Mouse (Mus musculus): Measurements from ENCODE around the gene Ankrd35.
"Not testable (repeated sequence)": the region's sequence is repeated elsewhere in the genome, so short reads cannot be mapped to it uniquely, and the experiment has no call there.

The Ankrd35 gene

DNA sequence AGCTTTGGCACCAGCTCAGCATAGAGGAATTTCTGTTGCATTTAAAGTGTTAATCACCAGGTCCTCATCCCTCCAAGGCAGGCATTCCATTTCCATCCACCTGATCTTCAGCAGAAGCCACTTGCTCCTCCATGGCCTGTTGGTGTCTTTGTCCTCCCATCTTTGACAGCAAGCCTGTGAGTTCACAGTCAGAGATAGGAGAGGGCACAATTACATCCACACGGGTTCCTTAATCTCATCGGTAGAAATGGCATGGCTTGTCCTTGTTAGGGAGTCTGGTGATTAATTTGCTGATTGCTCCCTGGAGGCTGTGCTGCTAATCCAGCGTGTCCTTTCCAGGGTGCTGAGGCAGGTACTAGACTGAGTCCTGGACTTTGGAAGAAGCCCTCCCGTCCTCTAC, 3.6 kb downstream of the Ankrd35 start:
- DNase-seq (ENCODE audit: low spot score): no peak

GRCm38 (mm10) chr3:96674442-96674841, 4.5 kb downstream of the Ankrd35 start:
- no peak for DNase-seq (ENCODE audit: low spot score)

GRCm38 (mm10) chr3:96675171-96675570, 5.2 kb downstream of the Ankrd35 start:
- no peak for DNase-seq (ENCODE audit: low spot score)

- DNase-seq (ENCODE audit: low spot score): no peak
These were observed 5.8 kb downstream of the Ankrd35 start for GRCm38 (mm10) chr3:96675690-96676089.

- no peak for DNase-seq (ENCODE audit: low spot score)
These were observed 8.5 kb downstream of the Ankrd35 start for GRCm38 (mm10) chr3:96678456-96678855.

DNA sequence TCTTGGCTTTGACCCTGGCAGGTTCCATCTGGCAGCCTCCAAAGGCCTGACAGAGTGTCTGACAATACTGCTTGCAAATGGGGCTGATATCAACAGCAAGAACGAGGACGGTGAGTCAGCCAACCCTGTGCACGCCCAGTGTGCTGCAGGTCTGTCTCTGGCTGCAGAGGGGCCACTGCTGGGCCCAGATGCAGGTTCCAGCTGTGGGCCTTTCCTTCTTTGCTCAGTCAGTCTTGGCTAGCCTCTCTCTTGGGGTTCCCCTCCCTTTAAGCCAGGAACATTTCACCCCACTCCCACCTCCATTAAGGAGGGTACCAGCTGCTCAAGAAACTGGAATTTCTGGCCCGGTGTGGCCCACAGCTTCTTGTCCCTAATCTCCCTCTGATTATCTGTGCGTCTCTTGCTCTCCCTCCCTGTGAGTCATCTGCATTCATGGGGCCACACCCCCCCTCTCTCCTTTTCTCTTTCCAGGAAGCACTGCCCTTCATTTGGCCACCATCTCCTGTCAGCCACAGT, 9.3 kb downstream of the Ankrd35 start:
- no peak for DNase-seq (ENCODE audit: low spot score)

DNA sequence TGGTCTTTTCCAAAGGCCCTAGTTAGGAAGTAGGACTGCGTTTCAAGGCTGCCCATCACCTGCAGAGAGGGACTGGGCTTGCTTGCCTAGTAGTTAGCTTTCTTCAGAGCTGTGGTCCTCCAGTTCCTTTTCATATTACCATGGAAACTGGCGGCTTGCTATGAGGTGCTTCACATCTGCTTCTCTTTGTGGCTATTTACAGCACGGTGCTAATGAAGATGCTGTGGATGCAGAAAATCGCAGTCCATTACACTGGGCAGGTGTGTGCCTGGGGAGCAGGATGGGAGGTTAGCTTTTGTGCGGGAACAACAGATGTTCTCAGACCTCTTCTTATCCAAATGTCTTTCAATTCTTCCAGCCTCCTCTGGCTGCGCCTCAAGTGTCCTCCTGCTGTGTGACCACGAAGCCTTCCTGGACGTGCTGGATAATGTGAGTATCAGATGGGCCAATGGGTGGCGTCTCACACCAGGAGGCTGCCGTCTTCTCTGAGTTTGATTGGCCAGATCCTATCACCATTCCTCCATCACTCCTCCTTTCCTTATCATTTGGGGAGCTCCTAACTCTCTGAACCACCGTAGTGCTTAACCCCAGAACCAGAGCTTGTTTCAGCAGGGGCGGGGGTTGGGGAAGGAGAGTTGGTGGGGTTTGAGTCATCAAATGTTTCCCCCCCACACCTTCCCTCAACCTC, 10.5 kb downstream of the Ankrd35 start:
- no peak for DNase-seq (ENCODE audit: low spot score)

- no peak for DNase-seq (ENCODE audit: low spot score)
These were observed 13.6 kb downstream of the Ankrd35 start for GRCm38 (mm10) chr3:96683496-96683895.

DNA sequence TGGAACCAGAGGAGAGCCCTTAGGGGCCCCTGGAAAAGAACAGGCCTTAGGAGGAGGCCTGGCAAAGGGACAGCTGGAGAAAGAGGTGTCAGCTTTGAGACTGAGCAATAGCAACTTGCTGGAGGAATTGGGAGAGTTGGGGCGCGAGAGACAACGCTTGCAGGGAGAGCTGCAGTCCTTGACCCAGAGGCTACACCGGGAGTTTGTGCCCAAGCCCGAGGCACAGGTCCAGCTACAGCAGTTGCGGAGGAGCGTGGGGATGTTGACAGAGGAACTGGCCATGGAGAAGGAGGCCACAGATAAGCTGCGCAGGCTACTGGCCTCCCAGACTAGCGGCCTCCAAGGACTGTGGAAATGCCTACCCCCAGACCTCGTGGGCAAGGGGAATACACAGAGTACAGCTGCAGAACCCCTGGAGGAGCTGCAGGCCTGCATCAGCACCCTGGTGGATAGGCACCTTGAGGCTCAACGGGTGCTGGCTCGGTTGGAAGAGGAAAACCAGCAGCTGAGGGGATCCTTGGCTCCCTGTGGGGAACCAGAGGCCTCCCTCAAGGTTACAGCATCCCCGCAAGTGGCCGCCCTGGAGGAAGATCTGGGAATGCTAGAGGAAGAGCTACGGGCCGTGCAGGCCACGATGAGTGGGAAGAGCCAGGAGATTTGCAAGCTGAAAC, 14.4 kb downstream of the Ankrd35 start:
- DNase-seq (ENCODE audit: low spot score): peak; percentile 58

DNA sequence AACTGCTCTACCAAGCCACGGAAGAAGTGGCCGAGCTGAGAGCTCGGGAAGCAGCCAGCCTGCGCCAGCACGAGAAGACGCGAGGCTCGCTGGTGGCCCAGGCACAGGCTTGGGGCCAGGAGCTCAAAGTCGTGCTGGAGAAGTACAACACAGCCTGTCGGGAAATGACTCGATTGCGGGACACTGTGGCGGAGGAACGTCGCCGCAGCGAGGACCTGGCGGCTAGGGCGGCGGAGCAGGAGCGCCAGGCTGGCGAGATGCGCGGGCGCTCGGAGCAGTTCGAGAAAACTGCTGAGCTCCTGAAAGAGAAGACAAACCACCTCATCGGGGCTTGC, 14.9 kb downstream of the Ankrd35 start:
- DNase-seq (ENCODE audit: low spot score): no peak

DNA sequence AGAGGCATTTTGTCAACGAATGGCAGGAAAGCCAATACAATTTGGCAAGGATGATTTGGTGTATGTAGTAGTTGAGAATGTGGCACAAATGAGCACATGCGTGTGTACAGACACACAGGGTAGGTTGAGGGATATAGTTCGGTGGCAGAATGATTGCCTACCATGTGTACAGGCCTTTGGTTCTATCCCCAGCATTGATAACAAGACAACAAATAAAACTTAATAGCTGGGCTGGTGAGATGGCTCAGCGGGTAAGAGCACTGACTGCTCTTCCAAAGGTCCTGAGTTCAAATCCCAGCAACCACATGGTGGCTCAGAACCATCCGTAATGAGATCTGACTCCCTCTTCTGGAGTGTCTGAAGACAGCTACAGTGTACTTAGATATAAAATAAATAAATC, 16.1 kb downstream of the Ankrd35 start:
- DNase-seq (ENCODE audit: low spot score): not testable (repeated sequence)

DNA sequence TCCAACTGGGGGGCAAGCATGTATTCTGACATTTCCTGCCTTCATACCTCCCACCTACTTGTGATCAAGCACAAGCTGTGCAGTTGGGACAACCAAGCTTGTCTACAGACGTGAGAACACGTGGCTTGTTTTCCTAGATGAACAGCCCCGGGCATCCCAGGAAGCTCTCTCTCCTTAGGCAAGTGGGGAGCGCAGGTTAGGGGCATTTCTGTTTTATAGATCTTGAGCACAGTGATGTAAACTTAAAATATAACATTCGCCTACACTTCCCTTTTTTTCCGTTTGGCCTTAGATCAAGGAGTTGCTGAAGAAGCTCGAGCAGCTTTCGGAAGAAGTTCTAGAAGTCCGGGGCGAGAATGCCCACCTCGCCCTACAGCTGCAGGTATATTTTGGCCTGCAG, 18.9 kb downstream of the Ankrd35 start:
- DNase-seq (ENCODE audit: low spot score): no peak

DNA sequence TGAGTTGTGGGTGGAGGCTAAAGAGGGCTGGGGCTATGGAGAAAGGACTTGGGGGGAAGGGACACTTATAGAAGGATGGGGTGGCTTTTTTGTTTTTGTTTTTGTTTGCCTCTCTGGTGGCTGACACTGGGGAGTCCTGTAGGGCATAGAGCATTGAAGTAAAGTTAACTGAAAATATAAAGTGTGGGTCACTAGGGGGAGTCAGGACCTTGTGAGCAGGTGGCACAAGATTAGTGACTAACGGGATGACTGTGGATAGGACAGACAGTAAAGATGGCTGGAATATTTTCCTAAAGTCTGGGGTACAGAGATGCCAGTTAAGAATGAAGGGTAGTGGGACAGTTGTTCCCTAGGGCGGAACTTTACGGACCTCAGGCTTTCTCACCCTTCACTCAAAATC, 20.4 kb downstream of the Ankrd35 start:
- DNase-seq (ENCODE audit: low spot score): no peak

DNA sequence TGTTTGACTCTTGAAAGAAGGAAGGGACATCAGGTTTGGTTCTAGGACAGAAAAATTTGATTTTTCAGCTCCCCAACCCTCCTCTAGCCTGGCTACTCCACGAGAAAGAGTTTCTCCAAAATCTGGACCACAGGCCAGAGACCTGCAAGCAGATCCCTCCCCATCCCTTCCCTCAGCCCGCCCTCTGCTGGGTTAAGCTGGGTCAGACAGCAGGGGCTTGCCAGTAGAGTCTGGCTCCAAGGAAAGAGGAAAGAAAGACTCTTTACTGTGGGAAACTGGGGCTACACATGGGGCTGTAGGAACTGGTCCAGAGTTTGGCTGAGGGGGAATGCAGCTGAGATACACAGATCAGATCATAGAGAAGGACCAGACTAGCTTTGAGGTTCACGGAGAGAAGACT, 22.6 kb downstream of the Ankrd35 start:
- peak; percentile 80 for DNase-seq (ENCODE audit: low spot score)

DNA sequence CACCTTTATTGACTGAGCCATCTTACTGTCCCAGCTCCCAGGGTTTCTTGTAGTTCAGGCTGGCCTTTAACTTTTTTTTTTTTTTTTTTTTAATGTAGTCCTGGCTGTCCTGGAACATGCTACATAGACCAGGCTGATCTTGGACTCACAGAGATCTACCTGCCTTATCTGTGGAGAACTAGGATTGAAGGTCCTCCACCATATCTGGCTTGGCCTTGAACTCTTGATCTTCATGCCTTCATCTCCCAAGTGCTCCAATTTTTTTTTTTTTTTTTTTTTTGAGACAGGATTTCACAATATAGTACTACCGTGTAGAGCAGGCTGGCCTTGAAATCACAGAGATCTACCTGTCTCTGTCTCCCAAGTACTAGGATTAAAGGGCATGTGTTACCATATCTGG, 23.6 kb downstream of the Ankrd35 start:
- DNase-seq (ENCODE audit: low spot score): no peak

GRCm38 (mm10) chr3:96696198-96696765, 26.4 kb downstream of the Ankrd35 start, which contains the start of gene Pias3:
TSS of gene Pias3 (plus strand) at chr3:96696384.
- DNase-seq (ENCODE audit: low spot score): peak; percentile 81

- peak; percentile 84 for DNase-seq (ENCODE audit: low spot score)
These were observed 27.1 kb downstream of the Ankrd35 start for GRCm38 (mm10) chr3:96696766-96697732.

DNA sequence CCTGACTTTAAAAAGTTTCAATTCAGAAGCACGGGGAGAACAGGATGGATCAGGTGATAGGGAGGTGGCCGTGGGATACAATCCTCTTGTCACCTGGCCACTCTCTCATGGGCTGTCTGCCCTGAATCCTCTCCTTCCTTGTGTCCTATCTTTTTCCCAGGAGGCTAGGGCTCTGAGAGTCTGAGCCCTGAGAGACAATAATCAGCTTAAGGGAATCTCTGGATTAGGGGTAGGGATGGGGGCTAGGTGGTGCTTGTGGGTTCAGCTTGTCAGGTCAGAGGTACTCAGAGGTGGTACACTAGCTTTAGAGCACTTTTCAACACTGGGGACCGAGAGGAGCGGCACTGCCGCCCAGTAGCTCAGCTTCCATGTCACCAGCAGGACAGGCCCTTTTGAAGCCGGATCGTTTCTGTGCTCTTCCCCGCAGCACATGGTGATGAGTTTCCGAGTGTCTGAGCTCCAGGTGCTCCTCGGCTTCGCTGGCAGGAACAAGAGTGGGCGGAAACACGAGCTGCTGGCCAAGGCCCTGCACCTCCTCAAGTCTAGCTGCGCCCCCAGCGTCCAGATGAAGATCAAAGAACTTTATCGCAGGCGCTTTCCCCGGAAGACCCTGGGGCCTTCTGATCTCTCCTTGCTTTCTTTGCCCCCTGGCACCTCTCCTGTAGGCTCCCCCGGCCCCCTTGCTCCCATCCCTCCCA, 29.2 kb downstream of the Ankrd35 start:
- DNase-seq (ENCODE audit: low spot score): no peak

GRCm38 (mm10) chr3:96700376-96700775, 30.4 kb downstream of the Ankrd35 start:
- peak; percentile 48 for DNase-seq (ENCODE audit: low spot score)

DNA sequence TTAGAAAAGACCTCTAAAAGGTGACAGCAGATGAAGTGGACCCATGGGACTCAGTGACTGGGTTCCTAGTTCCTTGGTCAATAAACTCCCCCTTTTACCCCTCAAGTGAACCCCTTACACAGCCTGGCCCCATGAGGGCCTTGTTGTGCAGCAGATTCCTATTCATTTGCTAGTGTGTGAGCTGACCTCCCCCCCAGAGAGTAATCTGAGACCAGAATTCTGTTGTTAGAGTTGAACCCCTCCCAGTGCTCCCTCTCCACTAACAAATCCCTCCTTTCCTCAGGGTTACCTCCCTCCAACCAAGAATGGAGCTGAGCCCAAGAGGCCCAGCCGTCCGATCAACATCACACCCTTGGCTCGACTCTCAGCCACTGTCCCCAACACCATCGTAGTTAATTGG, 31.1 kb downstream of the Ankrd35 start:
- DNase-seq (ENCODE audit: low spot score): no peak

DNA sequence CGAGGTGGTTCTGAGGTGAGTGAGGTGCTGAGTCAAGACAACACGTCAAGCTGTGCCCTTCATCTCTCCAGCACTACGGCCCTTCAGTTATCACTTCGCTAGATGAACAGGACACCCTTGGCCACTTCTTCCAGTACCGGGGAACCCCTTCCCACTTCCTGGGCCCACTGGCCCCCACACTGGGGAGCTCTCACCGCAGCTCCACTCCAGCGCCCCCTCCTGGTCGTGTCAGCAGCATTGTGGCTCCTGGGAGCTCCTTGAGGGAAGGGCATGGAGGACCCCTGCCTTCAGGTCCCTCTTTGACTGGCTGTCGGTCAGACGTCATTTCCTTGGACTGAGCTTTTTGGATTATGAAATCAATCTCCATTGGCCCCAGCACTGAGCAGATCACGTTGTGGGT, 34.8 kb downstream of the Ankrd35 start:
- DNase-seq (ENCODE audit: low spot score): no peak

DNA sequence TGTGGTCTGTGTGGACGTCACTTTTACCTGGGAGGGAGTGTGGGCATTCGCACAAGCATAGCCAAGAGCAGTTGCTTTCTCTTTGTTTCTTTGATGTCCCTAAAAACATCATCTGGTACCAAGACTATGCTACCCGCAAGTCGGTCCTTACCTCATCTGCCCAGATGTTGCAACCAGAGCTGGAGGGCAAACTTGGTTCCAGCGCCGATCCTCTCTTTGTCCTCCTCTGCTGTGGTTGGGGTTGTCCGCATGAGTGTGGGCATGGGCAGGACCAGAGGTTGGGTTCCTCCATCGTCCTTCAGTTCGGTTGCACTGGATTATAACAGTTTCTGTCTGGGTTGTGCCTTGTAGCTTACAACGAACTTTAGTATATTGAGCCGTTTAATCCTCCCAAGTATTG, 36.3 kb downstream of the Ankrd35 start:
- no peak for DNase-seq (ENCODE audit: low spot score)

All from adipocyte (in vitro differentiated cells).